Mouse (Mus musculus): ENCODE data around the gene Hgf. TPM values are rescaled to one million over a fixed set of nuclear protein-coding genes. Genes with fewer than 3 reads are reported as not detected.

The Hgf gene
- polyA plus RNA-seq, 1 experiment from 2014 or later, result 0.12 TPM

GRCm38 (mm10) chr5:16654022-16654421 is 100.7 kb downstream of the Hgf start:
- 80% methylated on average over 7 of the region's 7 CpGs for WGBS
- Histone ChIP-seq H3K27me3 (ENCODE audit: control insufficient read depth, insufficient read depth, low read length) (no peaks in the 10 kb centered on the region), H3K4me2 (ENCODE audit: low read length) (no peak overlapping the region), H3K9ac (replicated peaks; ENCODE audit: low read length) (no peak overlapping the region), H3K4me3 (replicated peaks; ENCODE audit: low read depth, low read length) (no peak overlapping the region), H3K9me3 (ENCODE audit: control insufficient read depth, low read length) (no peaks in the 10 kb centered on the region), H3K36me3 (ENCODE audit: control insufficient read depth, insufficient read depth, low read length) (no peaks in the 10 kb centered on the region), H3K4me1 (ENCODE audit: control insufficient read depth, insufficient read depth, low read length) (no peaks in the 10 kb centered on the region), H3K27ac (replicated peaks; ENCODE audit: low read depth, low read length) (no peak overlapping the region)
- ATAC-seq (ENCODE audit: low FRiP score, low TSS enrichment) (no peak), DNase-seq (no peak)

Other genes starting within 250 kb of the Hgf start
- gene Gm28710, start 238.3 kb downstream of the Hgf start, polyA plus RNA-seq (2014; fragmentation: Nextera tagmentation; extraction: Ambion mirVana), result not detected in 2 replicates

Measured in midbrain, embryonic 14.5 days (tissue).